Mouse (Mus musculus) megakaryocyte, embryonic 14.5 days (primary cell): ENCODE measurements around the gene Mthfr.

Source experiments
- FLI1 ChIP-seq: IDR thresholded peaks from 2 replicates; pipeline ENCODE4 v1.6.1; 2012; ENCODE audit warnings: low read length, inconsistent platforms, mixed read lengths
- GATA1 ChIP-seq: IDR thresholded peaks from 3 replicates; pipeline ENCODE4 v1.6.1; 2012; ENCODE audit warnings: mixed read lengths, low read length, inconsistent platforms, borderline replicate concordance

DNA sequence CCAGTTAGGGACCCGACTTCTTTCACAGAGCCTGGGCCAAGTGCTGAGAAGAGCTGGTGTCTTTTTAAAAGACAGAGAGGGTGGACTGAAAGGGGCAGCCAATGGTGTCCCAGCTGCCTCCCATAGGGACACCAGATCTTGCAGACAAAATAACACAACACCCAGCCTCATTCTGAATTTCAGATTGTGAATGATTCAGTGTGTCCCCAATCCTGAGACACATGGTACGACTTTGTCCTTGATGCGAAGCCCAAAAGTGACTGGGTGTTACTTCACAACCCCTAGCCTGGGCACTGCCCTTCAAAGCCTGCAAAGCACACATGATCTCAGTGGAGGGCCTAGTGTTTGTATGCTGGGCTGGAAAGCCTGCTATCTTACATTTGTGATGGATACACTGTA is 47.0 kb downstream of the Mthfr start:
- TF ChIP-seq GATA1 (no peak), FLI1 (no peak)
